Mouse (Mus musculus) olfactory bulb, adult 2 months (tissue): Measurements from ENCODE around the gene Ccng1. TPM values are rescaled to one million over a fixed set of nuclear protein-coding genes. Genes with fewer than 3 reads are reported as not detected.

ENCODE experiments used
- H3K27ac ChIP-seq: fragments of 200-500 bp; 2 replicates; pipeline ENCODE4 v1.5.1; 2012; ENCODE audit warnings: low read depth, low read length; ENCODE audit not compliant: insufficient read depth
- H3K4me1 ChIP-seq: fragments of 200-500 bp; 2 replicates; pipeline ENCODE4 v1.6.1; 2012; ENCODE audit warnings: low read length; ENCODE audit not compliant: control insufficient read depth, insufficient read depth
- H3K4me3 ChIP-seq: fragments of 200-500 bp; 2 replicates; pipeline ENCODE4 v1.5.1; 2012; ENCODE audit warnings: mild to moderate bottlenecking, low read depth, low read length, moderate library complexity; ENCODE audit not compliant: insufficient read depth
- CTCF ChIP-seq: fragments of 200-500 bp; IDR thresholded peaks from 2 replicates; pipeline ENCODE4 v1.5.1; 2012; ENCODE audit warnings: low read depth, mild to moderate bottlenecking, low read length, moderate library complexity; ENCODE audit not compliant: insufficient read depth
- POLR2A ChIP-seq: fragments of 200-500 bp; IDR thresholded peaks from 2 replicates; pipeline ENCODE4 v1.6.1; 2012; ENCODE audit warnings: mild to moderate bottlenecking, low read depth, low read length, moderate library complexity; ENCODE audit not compliant: insufficient read depth
- WGBS: fragments of 180-500 bp; shearing (Covaris S2); methylation state at CpG from one replicate; pipeline ENCODE4 v1.1.7; 2018; 5-methylcytosine and 5-hydroxymethylcytosine counted together
- polyA plus RNA-seq: library from polyadenylated mRNA; stranded (reverse); fragments of >200 nt; gene quantifications from 2 replicates; pipeline ENCODE4 v1.2.4, GENCODE M21; 2012; ENCODE audit warnings: low replicate concordance; ENCODE audit not compliant: missing spikeins, insufficient read depth, insufficient read length

Ccng1 gene
- polyA plus RNA-seq, 1 experiment = not detected

DNA sequence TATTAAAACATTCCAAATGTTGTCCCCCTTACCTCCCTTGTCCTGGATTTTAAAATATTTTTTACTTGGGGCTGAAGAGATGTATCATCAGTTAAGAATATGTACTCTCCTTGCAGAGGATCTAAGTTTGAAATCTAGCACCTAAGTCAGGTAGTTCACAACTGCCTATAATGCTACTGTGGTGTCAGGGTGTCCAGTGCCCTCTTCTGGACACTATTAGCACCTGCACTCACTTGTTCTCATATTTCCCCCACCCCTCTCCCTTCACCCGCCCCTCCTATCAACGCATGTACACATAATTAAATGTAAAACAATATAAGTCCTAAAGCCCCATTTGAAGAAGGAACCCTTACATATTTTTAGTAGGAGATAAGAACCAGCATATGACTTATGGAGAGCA is 8.3 kb upstream of the Ccng1 start:
- H3K27ac ChIP-seq = no peak overlapping the region
- H3K4me1 ChIP-seq = no peaks in the 10 kb centered on the region
- TF ChIP-seq CTCF (no peak), POLR2A (no peak)
- 31% methylated on average over 2 of the region's 2 CpGs for WGBS
- H3K4me3 ChIP-seq = no peak overlapping the region

DNA sequence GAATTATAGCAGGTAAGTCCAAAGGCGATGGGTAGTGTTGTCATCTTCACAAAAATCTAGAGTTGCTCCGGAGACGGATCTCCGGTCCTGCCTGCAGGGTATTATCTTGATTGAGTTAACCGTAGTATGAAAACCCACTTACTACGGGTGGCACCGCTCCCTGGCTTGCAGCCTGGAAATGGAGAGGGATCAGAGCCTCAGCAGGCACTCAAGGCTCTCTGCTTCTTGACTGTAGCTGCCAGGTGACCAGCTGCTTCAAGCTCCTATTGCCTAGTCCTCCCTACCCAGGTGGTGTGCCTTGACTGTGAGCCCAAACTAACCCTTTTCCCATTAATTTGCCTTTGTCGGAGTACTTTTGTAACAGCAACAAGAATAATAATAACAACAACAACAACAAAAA is 4.8 kb upstream of the Ccng1 start:
- Histone ChIP-seq H3K4me3 (no peak overlapping the region), H3K4me1 (no peaks in the 10 kb centered on the region), H3K27ac (no peak overlapping the region)
- WGBS = 68% methylated on average over 8 of the region's 8 CpGs
- TF ChIP-seq CTCF (no peak), POLR2A (no peak)

GRCm38 (mm10) chr11:40755968-40756367 is 857 bp upstream of the Ccng1 start:
- no peak overlapping the region for H3K27ac ChIP-seq

DNA sequence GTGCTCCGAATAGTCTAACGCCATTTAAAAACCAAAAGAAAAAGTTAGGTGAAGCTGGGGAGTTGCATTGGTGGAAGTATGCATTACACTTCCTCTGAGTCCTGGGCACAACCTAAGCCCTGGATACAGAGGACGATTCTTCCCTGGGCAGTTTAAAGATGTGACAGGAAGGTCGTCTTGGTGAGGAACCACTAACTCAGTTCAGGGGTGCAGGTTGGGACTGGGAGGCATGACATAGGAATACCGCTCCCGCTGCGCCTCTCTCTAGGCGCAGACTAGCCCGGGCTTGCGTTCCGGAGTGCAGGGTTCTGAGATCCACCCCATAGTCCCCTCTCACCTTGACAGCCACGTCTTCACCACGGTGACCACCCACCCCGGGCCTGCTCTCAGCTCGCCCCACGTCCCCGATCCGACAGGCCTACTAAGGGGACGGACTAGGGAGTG is 425 bp downstream of the Ccng1 start:
- peak overlapping the region; percentile 16; the same call in 1 of the 2 replicates for H3K27ac ChIP-seq
- H3K4me1 ChIP-seq = no peaks in the 10 kb centered on the region
- WGBS = under 1% methylated on average over 19 of the region's 19 CpGs
- H3K4me3 ChIP-seq = peak overlapping the region; percentile 79
- no peak for TF ChIP-seq CTCF
- TF ChIP-seq POLR2A = no peak

More at GRCm38 (mm10) chr11:40755968-40756367, 857 bp upstream of the Ccng1 start:
- WGBS = 78% methylated on average over 8 of the region's 8 CpGs
- H3K4me1 ChIP-seq = no peaks in the 10 kb centered on the region
- H3K4me3 ChIP-seq = no peak overlapping the region
- TF ChIP-seq CTCF = no peak
- TF ChIP-seq POLR2A = no peak

GRCm38 (mm10) chr11:40753836-40754235 is 1.3 kb downstream of the Ccng1 start:
- H3K27ac ChIP-seq = no peak overlapping the region
- H3K4me1 ChIP-seq = no peaks in the 10 kb centered on the region
- H3K4me3 ChIP-seq = no peak overlapping the region
- TF ChIP-seq CTCF (no peak), POLR2A (no peak)
- WGBS = 55% methylated on average over 6 of the region's 6 CpGs

DNA sequence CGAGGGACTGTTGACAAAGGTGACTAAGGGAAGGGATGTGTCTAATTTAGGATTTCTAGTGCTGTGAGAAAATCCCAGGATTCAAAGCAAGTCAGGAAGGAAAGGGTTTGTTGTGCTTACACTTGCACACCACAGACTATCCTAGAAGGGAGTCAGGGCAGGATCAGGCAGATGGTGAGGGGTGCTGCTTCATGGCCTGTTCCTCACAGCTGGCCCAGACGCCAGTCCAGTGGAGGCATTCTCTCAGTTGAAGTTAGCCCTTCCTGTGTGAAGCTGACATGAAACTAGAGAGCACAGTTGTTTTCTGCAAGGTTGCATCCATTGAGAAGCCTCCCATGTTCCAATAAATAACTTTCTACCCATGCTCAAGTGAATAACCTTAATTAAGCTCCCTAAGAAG is 7.4 kb downstream of the Ccng1 start:
- no peaks in the 10 kb centered on the region for H3K4me1 ChIP-seq
- WGBS = 62% methylated on average over 2 of the region's 2 CpGs
- no peak overlapping the region for H3K4me3 ChIP-seq
- H3K27ac ChIP-seq = no peak overlapping the region
- TF ChIP-seq POLR2A (no peak), CTCF (no peak)

- WGBS = 94% methylated on average over 12 of the region's 12 CpGs
- Histone ChIP-seq H3K4me1 (no peaks in the 10 kb centered on the region), H3K4me3 (no peak overlapping the region), H3K27ac (no peak overlapping the region)
- TF ChIP-seq POLR2A (no peak), CTCF (no peak)
These were observed 8.8 kb downstream of the Ccng1 start for GRCm38 (mm10) chr11:40746361-40746760.

GRCm38 (mm10) chr11:40744348-40744747 is 10.8 kb downstream of the Ccng1 start:
- TF ChIP-seq POLR2A = no peak
- 89% methylated on average over 3 of the region's 3 CpGs for WGBS

GRCm38 (mm10) chr11:40741605-40742262 is 13.4 kb downstream of the Ccng1 start:
- Histone ChIP-seq H3K4me3 (no peak overlapping the region), H3K4me1 (no peaks in the 10 kb centered on the region), H3K27ac (no peak overlapping the region)
- 94% methylated on average over 12 of the region's 12 CpGs for WGBS
- TF ChIP-seq CTCF = no peak
- TF ChIP-seq POLR2A = no peak

More at GRCm38 (mm10) chr11:40744348-40744747, 10.8 kb downstream of the Ccng1 start:
- H3K4me1 ChIP-seq = no peaks in the 10 kb centered on the region
- no peak overlapping the region for H3K4me3 ChIP-seq
- no peak overlapping the region for H3K27ac ChIP-seq
